Mouse (Mus musculus) spleen, embryonic (tissue): Measurements from ENCODE around the gene Rabggtb.
"Not testable (repeated sequence)": the region's sequence is repeated elsewhere in the genome, so short reads cannot be mapped to it uniquely, and the experiment has no call there.

Experiments used
- CTCF ChIA-PET: fragments of 350-600 bp; sonication (Branson Sonifier 250); formaldehyde crosslinking; loops from one replicate; lab custom pipeline; 2022; lab: Charles Lee

Gene Rabggtb

DNA sequence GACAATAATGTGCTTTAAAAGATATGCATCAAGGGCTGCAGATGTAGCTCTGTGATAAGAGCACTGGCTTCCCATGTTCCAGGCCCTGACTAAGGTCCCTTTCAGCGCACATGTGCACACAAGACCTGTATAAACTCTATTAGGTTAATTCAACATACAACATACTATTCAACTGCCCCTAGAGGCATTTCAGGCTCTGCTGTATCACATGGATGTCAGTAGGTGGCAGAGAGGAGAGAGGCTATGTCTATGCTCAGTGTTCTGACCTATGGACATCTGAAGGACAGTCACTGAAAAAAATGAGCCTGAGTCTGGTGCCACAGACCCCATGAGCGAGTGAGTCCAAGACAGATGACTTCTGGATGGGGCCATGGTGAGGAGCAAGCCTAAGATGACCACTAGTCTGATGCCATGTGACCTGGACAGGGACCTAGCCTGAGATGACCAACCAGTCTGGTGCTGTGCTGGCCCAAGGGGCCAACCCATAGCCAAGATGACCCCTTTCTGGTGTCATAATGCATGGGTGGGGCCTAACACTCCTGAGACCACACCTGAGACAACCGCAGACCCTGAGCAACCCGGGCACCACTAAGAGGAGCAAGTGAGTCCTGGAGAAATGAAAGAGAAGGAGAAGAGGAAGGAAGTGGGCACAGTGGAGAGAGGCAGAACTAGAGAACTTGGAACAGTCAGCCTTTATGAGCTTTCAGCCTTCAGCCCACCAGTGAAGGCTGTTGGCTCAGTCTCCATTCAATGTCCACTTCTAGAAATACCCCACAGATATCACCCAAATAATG lies 48.0 kb downstream of the Rabggtb start:
- CTCF ChIA-PET, result no interaction called here

- CTCF ChIA-PET, result no interaction called here
These were observed 49.0 kb downstream of the Rabggtb start for GRCm38 (mm10) chr3:153863816-153864215.

- CTCF ChIA-PET, result not testable (repeated sequence)
These were observed 52.4 kb downstream of the Rabggtb start for GRCm38 (mm10) chr3:153860392-153860791.

- CTCF ChIA-PET, result no interaction called here
These were observed 54.3 kb downstream of the Rabggtb start for GRCm38 (mm10) chr3:153858350-153859001.
